In the genomic region with DNA sequence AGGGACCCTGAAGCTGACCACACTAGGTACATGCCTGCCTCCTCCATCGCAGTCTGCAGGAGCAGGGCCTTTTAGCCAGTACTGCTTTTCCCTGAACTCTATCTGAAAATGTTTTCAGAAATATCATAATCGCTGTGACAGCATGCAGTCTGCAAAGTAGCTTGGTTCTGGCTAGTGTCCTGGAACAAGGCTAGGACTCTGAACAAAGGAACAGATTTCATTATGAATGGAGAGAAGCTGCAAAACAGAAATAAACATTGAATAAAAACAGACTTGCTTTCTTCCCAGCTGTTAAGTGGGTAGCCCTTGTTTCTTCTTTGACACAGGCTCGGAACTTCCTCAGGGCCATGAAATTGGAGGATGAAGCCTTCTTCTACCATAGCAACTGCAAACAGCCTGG, we compare ENCODE assay signal across 23 mouse cellular contexts. TPM values are rescaled to one million over a fixed set of nuclear protein-coding genes. Genes with fewer than 3 reads are reported as not detected.
DNase-seq lines count a peak whose midpoint lies in the region; ATAC-seq and TF ChIP-seq lines count a peak whose summit lies in the region.
"Had no signal": no experiment of that assay in that cellular context is flagged by ENCODE, and none has a peak within 500 bp of the region (broad histone marks: within the 10 kb centered on the region; RNA-seq: fewer than 3 reads in every experiment).

No protein-coding gene starts in this region.

- H3K36me3 ChIP-seq in forebrain, embryonic 14.5 days (ENCODE audit: control insufficient read depth, insufficient read depth, low read length) = peaks cover 71% of the 10 kb centered on the region
- peaks cover 58% of the 10 kb centered on the region for H3K36me3 ChIP-seq in kidney, embryonic 16.5 days (ENCODE audit: insufficient read depth, low read length)

- H3K27ac ChIP-seq in layer of hippocampus, adult 2 months = peak overlapping the region; percentile 91
- H3K27ac ChIP-seq in forebrain, embryonic 14.5 days (ENCODE audit: low read depth, low read length) = 0 out of 2 replicates have a peak overlapping the region, but pooled peaks have one; percentile 16
- H3K27ac ChIP-seq in kidney, embryonic 16.5 days (ENCODE audit: low read length) = no peak overlapping the region
- H3K27ac ChIP-seq: embryonic facial prominence, embryonic 12.5 days; heart, embryonic 15.5 days had no signal

- DNase-seq in heart, adult 11 months = peak; percentile 79
- no peak for DNase-seq in heart, adult 8-10 months (ENCODE audit: low spot score)
- DNase-seq in layer of hippocampus, adult 2 months (ENCODE audit: low spot score in 2 of 2) = no peak
- no peak for DNase-seq in layer of hippocampus, postnatal 36 days
- peak; percentile 33 for DNase-seq in brain, adult 2 months (ENCODE audit: low read depth, low spot score)
- DNase-seq in forebrain, embryonic 14.5 days (ENCODE audit: low spot score) = no peak
- DNase-seq: adrenal gland, adult 2 months; adrenal gland, postnatal 25 days; cerebellum, adult 11 months; cerebellum, adult 8-10 months; gastrocnemius, postnatal 36 days; heart, adult 18-20 months; heart, postnatal 14 days; kidney, adult 2 months had no signal

- no peak for ATAC-seq in forebrain, embryonic 14.5 days
- no peak for ATAC-seq in kidney, embryonic 16.5 days (ENCODE audit: low FRiP score, low TSS enrichment)
- no peak for ATAC-seq in cerebellum, adult (ENCODE audit: insufficient number of reproducible peaks, low FRiP score, low TSS enrichment)
- ATAC-seq: activated CD4-positive, CD25-positive, alpha-beta regulatory T cell, adult 4 months; intestine, embryonic 16.5 days; Patski had no signal

- H3K9ac ChIP-seq in forebrain, embryonic 14.5 days (ENCODE audit: low read length) = no peak overlapping the region
- no peak overlapping the region for H3K9ac ChIP-seq in kidney, embryonic 16.5 days (replicated peaks; ENCODE audit: low read length)
- H3K9ac ChIP-seq: embryonic facial prominence, embryonic 12.5 days; heart, embryonic 15.5 days had no signal

- H3K27me3 ChIP-seq in forebrain, embryonic 14.5 days (replicated peaks; ENCODE audit: control insufficient read depth, insufficient read depth, low read length) = no peaks in the 10 kb centered on the region
- H3K27me3 ChIP-seq in kidney, embryonic 16.5 days (ENCODE audit: insufficient read depth, low read length) = no peaks in the 10 kb centered on the region
- H3K27me3 ChIP-seq: CH12.LX; embryonic facial prominence, embryonic 12.5 days; heart, embryonic 15.5 days; Patski had no signal

- no peak overlapping the region for H3K4me2 ChIP-seq in forebrain, embryonic 14.5 days (ENCODE audit: low read length)
- no peak overlapping the region for H3K4me2 ChIP-seq in kidney, embryonic 16.5 days (replicated peaks; ENCODE audit: low read depth, low read length)
- H3K4me2 ChIP-seq: embryonic facial prominence, embryonic 12.5 days; heart, embryonic 11.5 days; heart, embryonic 15.5 days had no signal

- TF ChIP-seq CTCF in layer of hippocampus, adult 2 months (conservative IDR thresholded peaks at IDR 0.05) = no peak

- no peaks in the 10 kb centered on the region for H3K9me3 ChIP-seq in forebrain, embryonic 14.5 days (replicated peaks; ENCODE audit: control insufficient read depth, low read length)
- H3K9me3 ChIP-seq in kidney, embryonic 16.5 days (ENCODE audit: low read length) = no peaks in the 10 kb centered on the region
- H3K9me3 ChIP-seq: embryonic facial prominence, embryonic 12.5 days; heart, embryonic 15.5 days had no signal

- peaks cover 13% of the 10 kb centered on the region for H3K4me1 ChIP-seq in forebrain, embryonic 14.5 days (ENCODE audit: control insufficient read depth, insufficient read depth, low read length)
- H3K4me1 ChIP-seq in kidney, embryonic 16.5 days (ENCODE audit: insufficient read depth, low read length) = peaks cover 13% of the 10 kb centered on the region

- no peak overlapping the region; the same call in 1 of the 2 replicates for H3K4me3 ChIP-seq in layer of hippocampus, adult 2 months
- H3K4me3 ChIP-seq in forebrain, embryonic 14.5 days (ENCODE audit: low read depth, low read length) = no peak overlapping the region
- no peak overlapping the region for H3K4me3 ChIP-seq in kidney, embryonic 16.5 days (ENCODE audit: low read length)
- H3K4me3 ChIP-seq: embryonic facial prominence, embryonic 12.5 days; heart, embryonic 15.5 days had no signal

- WGBS in forebrain, embryonic 14.5 days = 87% methylated on average over 3 of the region's 3 CpGs
- 87% methylated on average over 3 of the region's 3 CpGs for WGBS in kidney, embryonic 16.5 days

RNA-seq across cellular contexts. Expression of a gene that starts 5.7 kb away (rescaled TPM):
- total RNA-seq in heart, adult 8-10 months (2022) = 10 to 100 TPM; 24.8 to 30.0 (median 25.8) TPM
- total RNA-seq in layer of hippocampus, adult 2 months (2021) = 100 to 1,000 TPM in 1 of 2 experiments, 10 to 100 TPM in 1; 98.7 to 107 TPM
- total RNA-seq in layer of hippocampus, postnatal 36 days (2021) = 100 to 1,000 TPM; 107 to 109 TPM
- polyA plus RNA-seq in forebrain, embryonic 14.5 days (2014; fragmentation: Nextera tagmentation; extraction: Ambion mirVana) = 151 and 164 TPM in 2 replicates
- polyA plus RNA-seq in kidney, embryonic 16.5 days (2015; fragmentation: Nextera tagmentation; extraction: Ambion mirVana) = 146 and 151 TPM in 2 replicates

RNA-seq across cellular contexts. Expression of a gene that starts 5.9 kb away (rescaled TPM):
- 10 to 100 TPM; 55.4 to 70.1 (median 62.1) TPM for total RNA-seq in heart, adult 8-10 months (2022)
- 10 to 100 TPM; 37.6 to 40.7 TPM for total RNA-seq in layer of hippocampus, adult 2 months (2021)
- 10 to 100 TPM; 38.5 to 42.3 TPM for total RNA-seq in layer of hippocampus, postnatal 36 days (2021)
- polyA plus RNA-seq in forebrain, embryonic 14.5 days (2014; fragmentation: Nextera tagmentation; extraction: Ambion mirVana) = 34.4 and 43.3 TPM in 2 replicates
- polyA plus RNA-seq in kidney, embryonic 16.5 days (2015; fragmentation: Nextera tagmentation; extraction: Ambion mirVana) = 56.6 and 58.8 TPM in 2 replicates

RNA-seq across cellular contexts. Expression of a gene that starts 24.6 kb away (rescaled TPM):
- total RNA-seq in heart, adult 8-10 months (2022) = 10 to 100 TPM; 28.6 to 31.8 (median 30.4) TPM
- 100 to 1,000 TPM; 106 to 111 TPM for total RNA-seq in layer of hippocampus, adult 2 months (2021)
- 100 to 1,000 TPM; 109 to 111 TPM for total RNA-seq in layer of hippocampus, postnatal 36 days (2021)
- 77.9 and 84.4 TPM in 2 replicates for polyA plus RNA-seq in forebrain, embryonic 14.5 days (2014; fragmentation: Nextera tagmentation; extraction: Ambion mirVana)
- polyA plus RNA-seq in kidney, embryonic 16.5 days (2015; fragmentation: Nextera tagmentation; extraction: Ambion mirVana) = 34.1 and 35.4 TPM in 2 replicates

RNA-seq across cellular contexts. Expression of a gene that starts 24.7 kb away (rescaled TPM):
- total RNA-seq in heart, adult 8-10 months (2022) = 10 to 100 TPM in 3 of 4 experiments, 1 to 10 TPM in 1; 9.1 to 10.6 (median 10.3) TPM
- 10 to 100 TPM; 18.8 to 19.6 TPM for total RNA-seq in layer of hippocampus, adult 2 months (2021)
- 10 to 100 TPM; 17.7 to 19.8 TPM for total RNA-seq in layer of hippocampus, postnatal 36 days (2021)
- 23.8 and 23.9 TPM in 2 replicates for polyA plus RNA-seq in forebrain, embryonic 14.5 days (2014; fragmentation: Nextera tagmentation; extraction: Ambion mirVana)
- 32.2 and 32.8 TPM in 2 replicates for polyA plus RNA-seq in kidney, embryonic 16.5 days (2015; fragmentation: Nextera tagmentation; extraction: Ambion mirVana)

Comparison
In these comparisons a context has a peak if more than half of its experiments do, and no peak if none do; other contexts are left out.
1. DNase-seq: peak in heart, adult 11 months (single experiment) and brain, adult 2 months (single experiment); none in heart, adult 8-10 months (single experiment), layer of hippocampus, adult 2 months (0 of 2), layer of hippocampus, postnatal 36 days (0 of 2) and forebrain, embryonic 14.5 days (single experiment).